Mouse (Mus musculus) heart, embryonic 12.5 days (tissue): ENCODE data around the gene Psma6. TPM values are rescaled to one million over a fixed set of nuclear protein-coding genes. Genes with fewer than 3 reads are reported as not detected.

ENCODE experiments used
- ATAC-seq: fragments of 200-750 bp; cut with Nextera tagmentation; 2 replicates; pipeline ENCODE4 v1.8.0; 2017; ENCODE audit warnings: moderate TSS enrichment, moderate library complexity; ENCODE audit not compliant: insufficient number of reproducible peaks, low FRiP score
- H3K27ac ChIP-seq: fragments of 300-500 bp; sonication (generic); 2 replicates; pipeline ENCODE4 v1.5.1; 2016; ENCODE audit warnings: mild to moderate bottlenecking, moderate library complexity; ENCODE audit not compliant: poor library complexity, severe bottlenecking
- H3K27me3 ChIP-seq: fragments of 300-500 bp; sonication (generic); replicated peaks from 2 replicates; pipeline ENCODE4 v1.6.1; 2016; ENCODE audit warnings: mild to moderate bottlenecking, moderate library complexity
- H3K36me3 ChIP-seq: fragments of 300-500 bp; sonication (generic); 2 replicates; pipeline ENCODE4 v1.6.1; 2016; ENCODE audit warnings: mild to moderate bottlenecking, moderate library complexity
- H3K4me1 ChIP-seq: fragments of 300-500 bp; sonication (generic); replicated peaks from 2 replicates; pipeline ENCODE4 v1.6.1; 2016; ENCODE audit warnings: mild to moderate bottlenecking
- H3K4me2 ChIP-seq: fragments of 300-500 bp; sonication (generic); 2 replicates; pipeline ENCODE4 v1.6.1; 2016; ENCODE audit warnings: mild to moderate bottlenecking, moderate library complexity
- H3K4me3 ChIP-seq: fragments of 300-500 bp; sonication (generic); 2 replicates; pipeline ENCODE4 v1.5.1; 2016; ENCODE audit warnings: mild to moderate bottlenecking
- H3K9ac ChIP-seq: fragments of 300-500 bp; sonication (generic); 2 replicates; pipeline ENCODE4 v1.6.1; 2016; ENCODE audit warnings: mild to moderate bottlenecking, moderate library complexity
- H3K9me3 ChIP-seq: fragments of 300-500 bp; sonication (generic); replicated peaks from 2 replicates; pipeline ENCODE4 v1.6.1; 2016; ENCODE audit warnings: mild to moderate bottlenecking, moderate library complexity
- WGBS: fragments of 180-500 bp; shearing (Covaris S2); methylation state at CpG from one replicate; pipeline ENCODE4 v1.1.7; 2016; 5-methylcytosine and 5-hydroxymethylcytosine counted together
- polyA plus RNA-seq: library from polyadenylated mRNA; unstranded; fragments of >200 nt; fragmentation: Nextera tagmentation; extraction: Ambion mirVana; gene quantifications from 2 replicates; pipeline ENCODE4 v1.2.1, GENCODE M21; 2016

Gene Psma6
- polyA plus RNA-seq, 1 experiment from 2014 or later, result 298 TPM

DNA sequence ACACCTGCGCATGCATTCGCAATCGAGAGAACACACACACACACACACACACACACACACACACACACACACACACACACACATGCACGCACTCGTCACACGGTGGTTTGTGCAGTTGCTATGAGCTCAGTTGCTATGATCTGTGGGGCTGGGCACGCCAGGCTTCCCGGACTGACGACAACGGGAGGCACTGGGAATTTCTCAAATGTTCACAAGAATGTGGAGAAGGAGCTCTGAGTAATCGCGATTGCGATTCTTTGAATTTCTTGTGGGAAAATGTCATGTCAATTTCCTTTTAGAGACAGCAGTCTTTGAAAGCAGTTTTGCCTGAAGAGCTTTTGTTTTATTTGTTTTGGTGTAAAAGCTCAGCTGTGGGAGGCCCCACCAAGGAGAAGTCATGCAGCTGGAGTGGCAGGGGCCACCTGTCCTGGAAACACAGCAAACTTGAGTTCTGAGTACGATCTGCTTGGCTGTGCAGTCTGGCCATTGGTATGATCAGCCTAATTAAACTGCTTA is 80.9 kb downstream of the Psma6 start:
- H3K4me1 ChIP-seq, result peaks cover 35% of the 10 kb centered on the region
- no peak overlapping the region for H3K9ac ChIP-seq
- no peaks in the 10 kb centered on the region for H3K9me3 ChIP-seq
- no peak overlapping the region for H3K4me2 ChIP-seq
- WGBS, result 76% methylated on average over 14 of the region's 14 CpGs
- H3K27me3 ChIP-seq, result no peaks in the 10 kb centered on the region
- ATAC-seq, result no peak
- no peaks in the 10 kb centered on the region for H3K36me3 ChIP-seq
- H3K27ac ChIP-seq, result no peak overlapping the region
- H3K4me3 ChIP-seq, result no peak overlapping the region

DNA sequence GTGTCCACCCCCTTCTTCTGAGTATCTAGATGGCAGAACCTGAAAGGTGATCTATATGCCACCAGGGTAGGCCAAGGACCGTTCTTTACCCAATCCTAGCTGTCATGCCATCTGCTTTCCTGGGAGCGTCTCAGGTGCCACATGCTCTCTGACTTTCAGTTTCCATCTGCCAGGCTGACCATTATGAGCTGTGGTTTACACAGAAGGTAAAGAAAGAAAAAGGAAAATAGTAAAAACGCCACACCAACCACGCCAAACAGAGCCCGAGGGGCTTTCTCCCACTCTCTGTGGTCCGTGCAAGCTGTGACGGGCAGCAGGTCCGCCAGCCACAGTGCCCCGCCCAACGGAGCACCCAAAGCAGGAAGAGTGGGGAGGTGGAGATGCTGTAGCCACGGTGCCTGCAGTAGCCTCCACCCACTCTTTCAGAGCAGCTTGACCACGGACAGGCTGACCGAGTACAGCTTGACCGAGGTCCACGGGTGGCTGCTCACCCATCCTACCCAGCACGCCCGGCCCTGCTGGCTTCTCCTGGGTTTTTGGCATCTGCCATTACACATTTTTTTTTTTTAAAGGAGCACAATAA is 81.5 kb downstream of the Psma6 start:
- Histone ChIP-seq H3K4me3 (no peak overlapping the region), H3K27me3 (no peaks in the 10 kb centered on the region), H3K4me2 (no peak overlapping the region), H3K36me3 (no peaks in the 10 kb centered on the region), H3K9ac (no peak overlapping the region), H3K27ac (no peak overlapping the region), H3K9me3 (no peaks in the 10 kb centered on the region), H3K4me1 (peaks cover 36% of the 10 kb centered on the region)
- no peak for ATAC-seq
- WGBS, result 79% methylated on average over 17 of the region's 17 CpGs

DNA sequence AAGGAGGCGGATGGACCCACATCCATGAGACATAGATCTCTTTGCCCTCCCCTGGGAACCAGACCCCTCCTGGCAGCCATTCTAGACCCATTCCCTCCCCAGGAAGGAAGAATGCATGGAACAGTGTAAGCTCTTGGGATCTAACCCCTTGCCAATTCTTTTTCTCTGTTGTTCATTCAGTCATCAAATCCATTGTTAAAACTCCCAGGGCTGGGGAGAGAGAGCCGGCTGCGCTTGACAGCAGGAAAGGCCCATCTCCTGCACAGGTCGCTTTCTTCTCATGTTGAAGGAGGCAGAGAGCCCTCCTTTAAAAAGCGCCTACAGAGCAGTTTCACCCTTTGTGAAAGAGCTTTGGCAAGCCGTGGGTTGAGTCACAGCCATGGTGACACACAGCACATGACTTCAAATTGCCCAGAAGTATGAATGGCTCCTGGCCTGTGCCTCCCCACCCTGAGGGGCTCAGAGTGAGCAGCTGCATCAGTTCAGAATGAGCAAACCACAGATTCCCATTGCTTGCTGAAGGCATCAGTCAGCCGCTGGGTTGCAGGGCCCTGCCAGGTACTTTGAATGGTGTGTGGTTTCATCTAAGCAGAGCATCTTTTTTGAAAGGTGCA is 82.2 kb downstream of the Psma6 start:
- no peak for ATAC-seq
- H3K4me1 ChIP-seq, result peaks cover 38% of the 10 kb centered on the region
- H3K4me3 ChIP-seq, result no peak overlapping the region
- WGBS, result 72% methylated on average over 7 of the region's 7 CpGs
- no peaks in the 10 kb centered on the region for H3K36me3 ChIP-seq
- no peaks in the 10 kb centered on the region for H3K27me3 ChIP-seq
- H3K9ac ChIP-seq, result no peak overlapping the region
- H3K4me2 ChIP-seq, result no peak overlapping the region
- no peaks in the 10 kb centered on the region for H3K9me3 ChIP-seq
- no peak overlapping the region for H3K27ac ChIP-seq

DNA sequence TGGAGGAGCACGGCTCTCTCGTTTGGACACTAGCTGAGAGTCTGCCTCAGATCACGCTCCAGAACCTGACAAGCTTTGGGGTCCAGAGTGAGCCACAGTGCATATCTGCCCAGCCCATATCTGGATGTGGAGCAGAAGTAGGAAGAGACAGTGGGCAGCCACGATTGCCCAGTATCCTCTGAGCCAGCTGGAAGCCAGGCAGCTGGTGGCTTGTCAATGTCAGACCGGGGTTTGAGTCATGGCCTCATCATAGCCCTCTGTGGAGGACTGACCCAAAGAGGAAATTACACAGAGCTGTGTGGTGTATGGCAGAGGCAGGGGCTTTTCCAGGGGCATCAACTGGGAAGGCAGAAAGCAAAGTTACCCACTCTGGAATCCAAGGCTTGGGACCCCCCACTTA is 82.8 kb downstream of the Psma6 start:
- no peak overlapping the region for H3K4me2 ChIP-seq
- ATAC-seq, result no peak
- H3K9me3 ChIP-seq, result no peaks in the 10 kb centered on the region
- H3K9ac ChIP-seq, result no peak overlapping the region
- no peaks in the 10 kb centered on the region for H3K27me3 ChIP-seq
- no peak overlapping the region for H3K27ac ChIP-seq
- WGBS, result 49% methylated on average over 5 of the region's 5 CpGs
- H3K36me3 ChIP-seq, result no peaks in the 10 kb centered on the region
- H3K4me3 ChIP-seq, result no peak overlapping the region
- peaks cover 33% of the 10 kb centered on the region for H3K4me1 ChIP-seq

DNA sequence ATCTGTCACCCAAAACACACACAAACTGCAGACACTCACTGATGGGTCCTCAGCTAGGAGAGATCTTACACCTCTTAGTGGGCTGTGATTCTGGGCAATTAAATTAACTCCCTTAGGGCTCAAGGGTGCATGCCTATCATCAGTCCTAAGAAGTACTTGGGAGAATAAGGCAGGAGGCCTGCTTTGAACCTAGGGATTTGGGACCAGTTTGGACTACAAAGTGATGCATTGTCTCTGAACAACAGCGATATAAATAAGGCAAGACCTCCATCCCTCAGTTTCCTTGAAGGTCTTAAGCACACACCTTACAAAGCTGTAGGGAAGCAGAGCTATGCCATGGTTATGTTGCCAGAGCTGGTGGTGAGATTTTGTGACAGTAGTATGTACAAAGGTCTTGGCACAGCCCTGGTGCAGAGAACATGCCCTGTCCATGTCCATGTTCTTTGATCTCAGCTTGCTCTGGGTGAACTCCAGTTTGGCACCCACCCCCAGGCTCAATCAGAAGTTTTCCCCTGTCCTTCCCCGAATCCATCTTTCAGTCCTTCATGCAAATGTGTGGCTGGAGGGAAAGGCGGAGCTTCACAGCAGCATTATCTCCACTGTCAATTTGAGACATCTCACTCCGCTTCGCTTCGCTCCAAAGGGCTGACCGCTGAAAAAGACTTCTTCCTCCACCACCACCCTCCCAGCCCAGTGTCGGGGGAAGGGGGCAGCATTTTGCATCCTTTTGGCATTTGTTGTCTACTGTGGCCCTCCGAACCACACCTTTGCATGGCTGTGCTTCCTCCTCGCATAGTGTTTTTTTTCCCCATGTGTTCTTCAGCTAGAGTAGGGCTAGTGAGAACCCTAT is 83.5 kb downstream of the Psma6 start:
- Histone ChIP-seq H3K4me1 (peaks cover 33% of the 10 kb centered on the region), H3K36me3 (no peaks in the 10 kb centered on the region), H3K4me2 (peak overlapping the region; percentile 11; the same call in 1 of the 2 replicates), H3K27me3 (no peaks in the 10 kb centered on the region), H3K4me3 (no peak overlapping the region), H3K9me3 (no peaks in the 10 kb centered on the region), H3K9ac (no peak overlapping the region), H3K27ac (no peak overlapping the region)
- 29% methylated on average over 10 of the region's 10 CpGs for WGBS
- no peak for ATAC-seq

Other genes with a start within 250 kb of the Psma6 start
- gene Srp54b, start 229.1 kb upstream of the Psma6 start, polyA plus RNA-seq, result 48.5 and 51.2 TPM in 2 replicates
- gene 1700047I17Rik2, start 184.6 kb upstream of the Psma6 start, polyA plus RNA-seq, result 0.54 TPM in 1 of 2 replicates, not detected in the other
- 58.5 and 65.2 TPM in 2 replicates for gene Srp54c, start 154.1 kb upstream of the Psma6 start, polyA plus RNA-seq
- gene 1110008L16Rik, start 84.6 kb upstream of the Psma6 start, polyA plus RNA-seq, result 12.1 and 12.2 TPM in 2 replicates
- gene Ppp2r3c, start 81.2 kb upstream of the Psma6 start, polyA plus RNA-seq, result 11.6 and 12.7 TPM in 2 replicates
- gene Nfkbia, start 108.4 kb downstream of the Psma6 start, polyA plus RNA-seq, result 38.8 and 45.0 TPM in 2 replicates
- not detected in 2 replicates for gene Aldoart2, start 181.0 kb downstream of the Psma6 start, polyA plus RNA-seq
- 0.10 TPM in 1 of 2 replicates, not detected in the other for gene Insm2, start 215.2 kb downstream of the Psma6 start, polyA plus RNA-seq